Mouse (Mus musculus): ENCODE measurements around the gene Nans.

DNA sequence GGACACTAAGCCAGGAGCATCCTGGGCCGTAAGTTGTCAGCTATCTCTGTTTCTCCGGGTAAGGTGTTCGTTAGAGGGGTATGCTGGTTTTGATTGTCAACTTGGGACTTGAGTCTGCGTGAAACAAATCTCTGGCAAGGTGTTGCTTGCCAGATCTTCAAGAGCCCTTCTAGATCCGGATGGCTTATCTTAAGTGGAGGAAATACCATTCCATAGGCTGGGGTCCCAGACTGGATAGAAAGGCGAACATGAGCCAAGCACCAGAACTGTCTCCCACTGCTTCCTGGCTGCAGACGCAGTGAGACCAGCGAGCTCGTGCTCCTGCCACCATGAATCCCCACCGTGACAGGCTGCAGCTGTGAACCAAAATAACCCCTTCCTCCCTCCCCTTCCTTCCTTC is 32.4 kb downstream of the Nans start:
- no peak for TF ChIP-seq CTCF (IDR thresholded peaks at IDR 0.05; ENCODE audit: borderline replicate concordance, control insufficient read depth, extremely low read depth, insufficient read depth, low read length, poor library complexity)
- no peak for TF ChIP-seq POLR2A (IDR thresholded peaks at IDR 0.05; ENCODE audit: control insufficient read depth, extremely low read depth, insufficient read depth, low read length, poor library complexity)
